Mouse (Mus musculus) mature B cell (primary cell): ENCODE measurements around the gene Ythdf2.

Source experiments
- in situ Hi-C: fragments of 300-500 bp; cut with MboI; formaldehyde crosslinking; loops from 2 replicates; pipeline ENCODE4 v1.14.3; 2019

Gene Ythdf2

DNA sequence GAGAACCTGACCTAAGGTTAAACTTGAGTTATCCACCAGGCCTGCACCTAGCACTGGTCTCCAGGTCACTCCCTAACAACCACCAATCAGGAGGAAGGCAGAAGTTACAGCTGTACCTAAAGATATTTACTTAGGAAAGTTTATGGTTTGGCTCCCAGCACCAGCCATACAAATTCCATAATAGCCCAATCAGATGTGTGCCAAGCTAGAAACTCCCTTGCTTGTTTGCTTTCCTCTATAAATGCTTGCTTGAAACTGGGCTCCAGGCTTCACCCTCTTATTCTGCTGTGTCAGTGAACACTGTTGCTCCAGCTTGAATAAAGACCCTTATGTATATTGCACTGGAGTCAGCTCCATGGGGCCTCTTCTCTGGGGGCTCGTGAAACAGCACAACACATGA, 60.4 kb downstream of the Ythdf2 start:
- in situ Hi-C loops: no loop called here

DNA sequence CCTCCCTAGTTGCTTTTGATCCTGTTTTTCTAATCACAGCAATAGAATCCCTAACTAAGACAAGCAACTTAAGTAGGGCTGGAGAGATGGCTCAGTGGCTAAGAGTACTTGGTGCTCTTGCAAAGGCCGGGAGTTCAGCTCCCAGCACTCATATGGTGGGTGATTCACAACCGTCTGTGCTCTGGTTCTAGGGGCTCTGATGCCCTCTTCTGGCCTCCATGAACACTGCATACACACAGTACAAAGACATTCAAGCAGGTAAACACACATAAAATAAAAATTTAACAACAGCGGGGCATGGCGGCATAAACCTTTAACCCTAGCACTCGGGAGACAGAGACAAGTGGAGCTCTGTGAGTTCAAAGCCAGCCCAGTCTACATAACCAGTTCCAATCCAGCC, 65.9 kb downstream of the Ythdf2 start:
- in situ Hi-C loops: no loop called here

DNA sequence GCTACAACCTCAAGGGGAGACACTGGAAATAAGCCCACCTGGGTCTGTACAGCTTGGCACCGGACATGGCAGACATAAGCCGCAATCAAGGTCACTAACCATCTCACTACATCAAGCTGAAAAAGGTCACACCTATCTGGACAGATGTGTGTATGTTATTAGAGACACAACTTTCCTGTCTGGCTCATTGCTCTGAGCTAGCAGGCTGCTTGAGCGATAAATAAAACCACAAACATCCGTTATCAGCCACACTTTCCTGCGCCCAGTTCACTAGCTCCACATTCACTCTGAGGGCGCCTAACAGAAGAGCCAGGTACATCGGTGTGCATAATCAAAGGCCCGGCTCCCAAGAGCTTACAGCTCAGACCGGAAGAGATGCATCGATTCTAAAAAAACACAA, 67.0 kb downstream of the Ythdf2 start:
- in situ Hi-C loops: no loop called here

DNA sequence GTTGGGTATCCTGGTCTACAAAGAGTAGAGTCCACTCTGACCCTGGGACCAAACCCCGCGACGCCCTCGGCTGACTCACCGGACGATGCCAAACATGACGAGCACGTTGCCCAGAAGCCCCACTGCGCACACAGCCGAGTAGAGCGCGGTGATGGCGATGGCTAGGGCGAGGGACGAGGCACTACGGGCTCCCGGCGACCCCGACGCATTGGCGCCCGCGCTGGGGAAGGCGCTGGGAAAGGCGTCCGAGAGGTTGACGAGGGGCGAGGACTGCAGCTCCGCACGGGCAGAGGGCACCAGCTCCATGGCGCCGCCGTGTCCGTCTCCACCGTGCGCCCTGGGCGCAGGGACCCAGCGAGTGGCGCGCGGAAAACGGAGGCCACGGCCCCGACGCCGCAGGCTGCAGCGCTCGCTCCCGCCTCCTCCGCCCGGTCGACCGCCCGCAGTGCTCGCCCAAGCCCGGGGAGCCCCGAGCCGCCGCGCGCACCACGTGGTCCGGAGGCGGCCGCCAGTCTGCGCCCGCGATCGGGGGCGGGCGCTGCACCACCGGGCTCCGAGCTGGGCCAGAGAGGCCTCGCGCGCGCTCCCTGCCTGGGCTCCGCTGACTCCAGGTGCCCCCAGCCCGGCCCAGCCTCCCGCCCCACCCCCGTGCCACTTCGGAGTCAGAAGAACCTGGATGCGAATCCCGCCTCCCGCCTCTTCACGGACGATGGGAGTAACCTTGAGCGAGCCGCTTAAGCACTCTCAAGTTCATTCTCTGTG, 67.8 kb downstream of the Ythdf2 start, which contains the start of gene Oprd1:
Oprd1 (minus strand) TSS at position 407 of the 762 bp plus-strand sequence.
- in situ Hi-C loops: no loop called here

DNA sequence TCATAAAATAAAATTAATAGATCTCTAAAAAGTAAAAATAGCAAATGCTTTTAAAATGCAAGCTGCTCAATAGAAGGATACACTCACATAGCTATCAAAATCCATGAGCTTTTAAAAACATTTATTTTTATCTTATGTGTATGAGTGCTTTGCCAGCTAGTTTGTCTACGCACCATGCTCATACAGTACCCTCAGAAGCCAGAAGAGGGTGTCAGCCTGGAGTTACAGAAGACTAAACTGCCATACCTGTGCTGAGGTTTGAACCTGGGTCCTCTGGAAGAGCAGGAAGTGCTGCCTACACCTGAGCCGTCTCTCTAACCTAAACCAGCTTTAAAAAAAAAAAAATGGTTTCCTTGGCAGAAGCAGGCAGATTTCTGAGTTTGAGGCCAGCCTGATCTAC, 73.5 kb downstream of the Ythdf2 start:
- in situ Hi-C loops: no loop called here

DNA sequence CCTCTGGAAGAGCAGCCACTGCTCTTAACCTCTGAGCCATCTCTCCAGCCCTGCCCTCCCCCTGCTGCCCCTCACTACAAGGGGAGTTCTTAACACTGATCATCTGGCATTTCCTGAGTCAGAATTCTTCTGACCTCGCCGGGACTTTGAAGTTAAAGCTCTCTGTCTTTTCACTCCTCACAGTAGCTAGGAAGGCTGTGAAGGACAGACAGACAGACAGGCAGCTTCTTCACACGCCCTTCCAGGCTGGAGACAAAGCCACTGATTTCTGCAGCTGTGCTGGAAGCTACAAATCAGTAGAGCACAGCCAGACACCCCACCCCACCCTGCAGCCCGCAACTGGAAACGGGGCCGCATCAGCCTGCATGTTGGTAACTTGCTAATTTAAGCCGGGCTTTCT, 75.1 kb downstream of the Ythdf2 start:
- in situ Hi-C loops: no loop called here
